Mouse (Mus musculus) right cerebral cortex, postnatal 4 days (tissue): ENCODE results near the gene Palld.

ENCODE experiments used
- DNase-seq: peaks from one replicate; pipeline ENCODE4 v3.0.0-alpha.2; 2022

Gene Palld

GRCm38 (mm10) chr8:61623485-61624417 is 278.7 kb downstream of the Palld start:
- no peak for DNase-seq

DNA sequence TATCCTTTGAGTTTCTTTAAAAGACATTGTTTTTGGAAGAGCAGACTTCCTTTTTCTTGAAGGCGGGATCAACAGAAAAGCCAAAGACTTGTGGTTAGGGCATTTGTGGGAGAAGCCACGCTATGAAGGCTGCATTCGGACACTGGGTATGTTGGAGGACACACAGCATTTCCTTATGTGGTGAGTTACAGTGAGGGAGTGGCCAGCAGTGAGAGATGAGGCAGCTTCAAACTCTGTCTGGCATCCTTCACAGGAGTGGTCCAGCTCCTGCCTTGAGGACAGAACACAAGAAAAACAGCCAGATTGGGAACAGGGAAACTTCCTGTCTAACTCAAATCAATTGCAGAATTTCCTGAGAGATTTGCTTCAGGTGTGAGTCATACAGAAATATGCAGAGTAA is 281.2 kb downstream of the Palld start:
- DNase-seq = no peak

DNA sequence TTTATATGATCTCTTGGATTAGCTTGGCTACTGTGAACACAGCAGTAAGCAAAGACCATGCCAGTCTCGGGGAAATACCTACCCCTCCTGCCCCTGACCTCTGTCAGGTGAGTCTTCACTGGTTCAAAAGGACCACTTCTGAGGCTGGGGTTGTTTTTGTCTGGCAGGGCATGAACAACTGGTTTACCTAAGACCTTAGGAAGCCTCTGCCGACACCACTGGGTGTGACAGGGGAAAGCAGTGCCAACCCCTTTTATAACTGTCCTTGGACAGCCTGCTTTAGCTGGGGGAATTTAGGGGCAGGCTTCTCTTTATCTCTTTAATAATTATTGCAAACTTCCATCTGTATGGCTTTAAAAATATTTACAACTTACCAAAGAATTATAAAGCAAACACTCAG is 284.8 kb downstream of the Palld start:
- no peak for DNase-seq

- no peak for DNase-seq
Measured at GRCm38 (mm10) chr8:61617049-61617448, 285.4 kb downstream of the Palld start.

DNA sequence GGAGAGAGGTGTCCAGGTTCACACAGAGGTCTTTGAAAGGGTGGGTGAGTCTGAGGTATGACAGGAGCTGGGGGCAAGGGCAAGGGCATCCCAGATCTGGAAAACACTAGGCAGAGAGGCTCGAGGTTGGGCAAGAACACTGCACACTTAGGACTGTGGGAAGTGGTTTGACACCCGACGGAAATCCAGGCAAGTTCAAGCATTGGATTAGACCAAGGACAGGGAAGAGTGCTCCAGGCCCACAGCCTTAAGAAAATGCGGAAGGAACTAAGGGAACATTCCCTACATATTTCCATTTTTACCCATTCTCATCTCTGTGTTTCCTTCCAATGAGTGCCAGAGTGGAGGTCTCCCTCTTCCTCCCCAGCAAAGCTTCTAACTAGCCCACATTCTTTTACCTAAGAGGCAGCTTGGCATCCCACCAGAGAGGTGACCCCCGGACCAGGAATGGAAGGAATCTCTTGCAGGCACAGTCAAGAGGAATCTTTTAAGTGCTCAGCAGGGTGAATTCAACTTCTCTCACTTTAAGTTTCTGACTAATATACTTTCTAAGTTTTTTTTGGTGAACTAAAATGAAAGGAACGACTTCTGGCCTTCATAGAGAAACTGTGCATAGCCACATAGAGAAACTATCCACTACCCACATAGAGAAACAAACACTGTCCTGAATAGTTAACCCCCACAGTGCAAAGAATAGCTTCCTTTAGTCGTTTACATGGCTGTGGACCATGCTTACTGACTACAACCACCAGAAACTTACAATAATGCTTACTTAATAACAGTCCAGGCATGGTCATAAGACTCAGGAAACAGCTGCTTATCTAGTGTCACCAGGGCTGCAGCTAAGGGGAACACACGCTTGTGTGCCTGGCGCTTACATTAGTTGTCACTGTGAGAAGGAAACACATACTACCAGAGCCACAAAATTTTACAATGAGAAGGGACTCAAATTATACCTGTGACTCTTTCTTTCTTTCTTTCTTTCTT is 286.5 kb downstream of the Palld start:
- DNase-seq = no peak

GRCm38 (mm10) chr8:61611741-61612140 is 290.7 kb downstream of the Palld start:
- DNase-seq = no peak

GRCm38 (mm10) chr8:61611077-61611476 is 291.4 kb downstream of the Palld start:
- DNase-seq = no peak

- no peak for DNase-seq
Measured at GRCm38 (mm10) chr8:61610546-61610945, 291.9 kb downstream of the Palld start.

- DNase-seq = no peak
Measured at GRCm38 (mm10) chr8:61607463-61607813, 295.1 kb downstream of the Palld start.

- peak; percentile 57 for DNase-seq
Measured at GRCm38 (mm10) chr8:61606795-61607462, 295.6 kb downstream of the Palld start.

DNA sequence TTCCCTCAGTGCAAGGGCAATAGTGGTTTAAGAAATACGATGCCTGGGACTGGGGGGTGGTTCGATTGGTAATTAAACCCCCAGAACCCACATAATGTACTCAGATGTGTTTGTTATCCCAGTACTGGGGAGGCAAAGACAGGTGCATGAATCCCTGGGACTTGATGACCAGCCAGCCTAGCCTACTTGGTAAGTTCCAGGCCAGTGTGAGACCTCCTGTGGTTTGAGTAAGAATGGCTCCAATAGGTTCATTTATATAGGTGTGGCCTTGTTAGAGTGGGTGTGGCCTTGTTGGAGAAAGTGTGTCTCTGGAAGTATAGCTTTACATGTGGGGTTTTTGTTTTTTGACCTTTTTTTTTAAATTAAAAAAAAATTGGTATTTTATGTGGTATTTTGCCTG is 297.6 kb downstream of the Palld start:
- DNase-seq = no peak

GRCm38 (mm10) chr8:61596889-61597288 is 305.6 kb downstream of the Palld start:
- DNase-seq = no peak

DNA sequence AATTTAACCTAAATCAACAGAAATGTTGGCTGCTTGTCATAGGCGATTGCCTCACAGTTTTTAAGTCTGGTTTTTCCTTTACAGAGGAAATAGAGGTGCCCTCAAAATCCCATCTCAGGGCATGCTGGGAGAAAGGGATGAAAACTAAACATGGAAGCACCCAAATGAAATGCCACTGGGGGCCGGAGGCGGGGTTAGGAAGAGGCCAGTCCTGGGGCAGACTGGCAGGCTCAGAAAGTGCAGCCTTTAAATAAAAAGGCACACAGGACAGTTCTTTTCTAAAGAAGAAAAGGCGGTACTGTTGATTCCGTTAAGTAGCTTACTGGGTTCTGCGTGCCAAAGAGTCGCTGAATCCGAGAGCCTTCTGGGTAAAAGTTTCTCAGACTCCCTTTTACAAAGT is 311.0 kb downstream of the Palld start:
- DNase-seq = no peak

DNA sequence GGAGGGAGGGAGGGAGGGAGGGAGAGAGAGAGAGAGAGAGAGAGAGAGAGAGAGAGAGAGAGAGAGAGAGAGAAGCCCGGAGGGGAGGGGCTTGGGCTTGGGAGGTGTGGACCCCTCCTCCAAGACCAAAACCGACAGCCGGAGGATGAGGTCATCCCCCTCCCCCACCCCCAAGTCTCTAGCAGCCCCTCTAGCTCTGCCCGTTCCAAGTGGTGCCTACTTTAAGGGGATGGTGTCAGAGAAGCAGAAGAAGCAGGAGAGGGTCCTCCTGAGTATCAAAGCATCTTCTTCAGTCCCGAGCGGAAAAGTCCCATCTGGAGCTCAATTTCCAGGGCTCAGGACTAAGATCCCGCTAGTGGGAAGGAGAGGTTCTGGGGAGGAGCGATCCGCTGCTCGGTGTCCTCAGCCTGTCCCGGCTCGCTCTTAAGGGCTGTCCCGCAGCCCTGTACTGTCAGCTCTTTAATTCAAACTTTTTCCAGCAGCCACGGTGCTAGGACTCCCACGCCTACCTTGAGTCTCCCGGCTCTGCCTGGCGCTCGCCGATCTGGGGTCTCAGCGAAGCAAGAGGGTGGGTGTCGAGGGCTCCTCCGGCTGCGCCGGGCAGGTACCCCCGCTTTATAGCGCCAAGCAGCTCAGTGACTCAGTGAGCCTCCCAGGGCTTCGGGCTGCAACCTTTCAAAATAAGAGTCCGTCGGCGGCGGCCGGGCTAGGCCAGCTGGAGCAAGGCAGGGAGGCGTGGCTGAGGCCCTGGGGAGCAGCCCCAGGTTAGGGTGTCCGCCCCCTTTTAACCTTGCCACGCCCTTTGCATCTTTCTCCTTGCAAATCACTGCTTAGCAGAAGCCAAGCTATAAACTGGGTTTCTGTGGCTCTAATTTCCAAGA is 311.7 kb downstream of the Palld start:
- peak; percentile 51 for DNase-seq

DNA sequence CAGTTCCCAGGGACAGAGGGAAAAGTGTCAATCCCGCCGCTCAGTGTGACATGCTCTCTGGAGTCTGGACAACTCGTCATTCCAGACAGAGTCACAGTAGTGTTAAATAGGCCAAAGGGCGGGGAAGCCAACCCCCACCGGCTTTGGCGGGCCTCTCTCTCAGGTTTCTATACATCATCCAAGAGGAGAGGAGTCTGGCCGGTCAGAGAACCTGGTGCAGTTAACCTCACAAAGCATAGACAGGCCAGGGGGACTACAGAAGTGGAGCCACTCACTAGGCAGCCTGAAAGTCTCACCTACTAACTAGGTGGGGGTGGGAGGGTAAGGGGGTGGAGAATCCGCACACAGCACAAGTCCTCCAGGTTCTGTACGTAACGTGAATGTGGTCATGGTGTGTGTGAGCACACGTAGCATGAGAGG is 312.5 kb downstream of the Palld start:
- no peak for DNase-seq

GRCm38 (mm10) chr8:61588336-61588735 is 314.2 kb downstream of the Palld start:
- no peak for DNase-seq

- no peak for DNase-seq
Measured at GRCm38 (mm10) chr8:61587731-61588130, 314.8 kb downstream of the Palld start.

DNA sequence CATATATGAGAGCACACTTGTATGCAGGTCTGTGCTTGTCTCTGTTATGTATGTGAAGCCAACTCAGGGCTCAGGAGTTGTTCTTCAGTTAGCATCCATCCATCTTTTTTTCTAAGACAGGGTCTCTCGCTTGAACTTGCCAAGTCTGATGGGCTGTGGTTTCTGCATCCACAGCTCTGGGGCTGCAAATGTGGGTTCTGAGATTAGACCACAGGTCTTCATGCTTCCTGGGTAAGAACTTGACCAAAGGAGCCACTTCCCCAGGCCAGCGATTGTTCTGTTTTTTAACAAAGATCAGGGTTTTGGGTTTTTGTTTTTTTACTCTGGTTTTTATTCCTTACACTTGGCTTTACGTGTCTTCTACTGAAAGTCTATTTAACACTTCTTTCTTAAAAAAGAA is 316.0 kb downstream of the Palld start:
- DNase-seq = no peak

DNA sequence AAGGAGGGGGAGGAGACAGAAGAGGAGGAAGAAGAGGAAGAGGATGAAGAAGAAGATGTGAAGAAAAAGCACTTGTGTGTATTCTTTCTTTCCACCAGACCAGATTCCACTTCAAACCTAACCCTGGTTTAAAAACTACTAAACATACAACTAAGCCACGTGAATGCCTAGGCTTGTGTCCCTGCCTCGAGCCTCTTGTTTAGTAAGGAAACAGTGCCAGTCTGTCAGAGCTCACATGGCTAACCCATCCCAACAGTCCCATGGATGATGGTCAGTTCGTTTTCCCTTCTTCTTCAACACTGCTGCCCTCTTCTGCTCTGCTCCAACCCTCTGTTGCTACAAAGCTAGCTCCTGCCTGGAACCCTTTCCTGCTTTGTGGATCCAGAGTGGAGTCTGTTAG is 316.7 kb downstream of the Palld start:
- no peak for DNase-seq

DNA sequence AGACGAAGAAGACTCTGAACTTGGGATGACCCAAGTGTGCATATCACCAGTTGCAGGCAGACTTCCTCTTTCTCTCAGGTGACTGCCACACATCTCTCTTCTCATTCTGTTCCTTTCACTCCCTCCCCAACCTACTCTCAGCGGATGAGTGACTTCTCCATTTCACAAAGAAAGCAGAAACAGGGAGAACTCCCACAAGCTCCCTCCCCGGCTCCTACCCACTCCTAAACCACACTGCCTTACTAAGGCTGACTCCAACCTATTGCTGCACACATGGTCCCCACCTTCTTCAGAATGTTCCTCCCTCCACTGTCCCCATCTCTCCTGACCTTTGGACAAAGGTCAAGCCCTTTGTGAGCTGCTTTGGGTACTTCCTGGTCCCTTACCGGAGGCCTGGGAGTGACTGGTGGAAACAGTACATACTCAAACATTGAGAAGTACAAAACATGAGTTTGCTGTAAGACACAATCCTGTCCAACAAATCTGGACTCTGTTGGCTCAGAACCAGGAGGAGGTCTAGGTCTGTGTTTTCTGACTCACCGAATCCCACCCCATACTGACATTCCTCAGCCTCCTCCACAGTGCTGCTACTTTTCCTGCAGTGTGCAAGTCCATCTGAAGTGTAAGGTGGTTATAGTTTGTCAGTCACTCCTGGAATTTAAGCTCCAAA is 317.6 kb downstream of the Palld start:
- DNase-seq = no peak

DNA sequence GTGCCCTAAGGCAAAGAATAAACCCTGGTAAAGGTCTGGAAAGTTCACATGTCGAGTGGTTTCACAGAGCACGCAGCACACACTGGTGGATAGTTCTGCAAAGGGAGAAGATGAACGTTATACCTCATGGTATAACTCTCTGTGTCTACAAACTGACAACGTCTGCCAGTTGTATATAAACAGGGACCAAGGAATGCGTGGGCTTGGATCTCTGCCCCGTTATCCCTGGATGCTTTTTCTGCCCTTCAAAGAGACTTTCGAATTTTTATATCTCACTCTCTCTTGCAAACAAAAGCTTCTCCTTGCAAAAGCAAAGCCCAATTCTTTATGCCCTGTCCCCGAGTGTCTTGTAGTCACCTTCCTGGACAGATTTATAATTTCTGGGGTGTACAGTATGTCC is 319.9 kb downstream of the Palld start:
- DNase-seq = no peak

- no peak for DNase-seq
Measured at GRCm38 (mm10) chr8:61581259-61581658, 321.2 kb downstream of the Palld start.
